20 mouse cellular contexts compared by ENCODE assay signal in the genomic region with DNA sequence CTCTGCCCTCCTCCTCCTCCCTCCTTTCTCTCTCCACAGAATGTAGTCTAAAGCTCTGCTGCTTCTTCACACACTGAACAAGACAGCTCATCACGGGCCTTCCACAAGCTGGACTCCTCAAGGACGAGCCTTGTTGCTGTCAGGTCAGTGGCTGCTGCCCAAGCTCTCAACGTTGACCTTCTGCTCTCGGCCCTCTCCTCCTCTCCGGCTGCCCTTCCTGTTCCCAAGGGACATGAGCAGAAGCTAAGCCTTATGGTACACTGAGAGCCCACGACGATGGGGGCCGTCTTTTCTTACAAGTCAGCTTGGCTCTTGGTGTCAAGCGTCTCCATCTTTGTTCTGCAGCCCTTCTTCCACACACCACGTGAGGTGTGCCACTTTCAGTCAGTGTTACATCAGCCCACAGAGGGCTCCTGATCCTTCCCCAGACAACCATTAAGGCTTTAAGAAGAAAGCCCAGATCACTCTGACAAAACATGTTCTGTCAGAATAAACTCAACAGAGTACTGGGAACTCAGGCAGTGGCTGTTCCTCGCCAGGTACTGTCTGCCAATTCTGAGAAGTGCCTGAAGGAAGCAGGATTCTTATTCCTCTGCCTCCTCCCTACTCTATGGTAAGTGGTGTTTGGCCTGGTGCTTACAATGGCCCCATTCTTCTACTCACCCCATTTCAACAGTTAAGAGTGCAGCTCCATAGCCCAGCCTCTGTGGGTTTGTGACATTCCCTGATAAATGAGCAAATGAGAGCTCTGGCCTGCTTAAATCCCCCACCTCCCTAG. TPM values are rescaled to one million over a fixed set of nuclear protein-coding genes. Genes with fewer than 3 reads are reported as not detected.
DNase-seq lines count a peak whose midpoint lies in the region; ATAC-seq and TF ChIP-seq lines count a peak whose summit lies in the region.
"Had no signal": no experiment of that assay in that cellular context is flagged by ENCODE, and none has a peak within 500 bp of the region (broad histone marks: within the 10 kb centered on the region; RNA-seq: fewer than 3 reads in every experiment).

No protein-coding gene starts in this region.

- H3K4me3 ChIP-seq in forebrain, postnatal 0 days (ENCODE audit: low read depth, low read length), result no peak overlapping the region
- H3K4me3 ChIP-seq in forebrain, embryonic 14.5 days (ENCODE audit: low read depth, low read length), result no peak overlapping the region
- H3K4me3 ChIP-seq in liver, embryonic 15.5 days (replicated peaks), result no peak overlapping the region
- no peak overlapping the region for H3K4me3 ChIP-seq in liver, embryonic 12.5 days
- H3K4me3 ChIP-seq: myocyte had no signal

- WGBS in forebrain, postnatal 0 days, result 77% methylated on average over 11 of the region's 11 CpGs
- WGBS in forebrain, embryonic 14.5 days, result 79% methylated on average over 11 of the region's 11 CpGs
- WGBS in liver, embryonic 15.5 days (ENCODE audit: insufficient replicate concordance), result 67% methylated on average over 11 of the region's 11 CpGs
- WGBS in liver, embryonic 12.5 days (ENCODE audit: insufficient replicate concordance), result 71% methylated on average over 11 of the region's 11 CpGs

- H3K9ac ChIP-seq in forebrain, postnatal 0 days, result no peak overlapping the region
- H3K9ac ChIP-seq in forebrain, embryonic 14.5 days (ENCODE audit: low read length), result no peak overlapping the region
- H3K9ac ChIP-seq in liver, embryonic 15.5 days, result no peak overlapping the region
- H3K9ac ChIP-seq in liver, embryonic 12.5 days, result no peak overlapping the region
- H3K9ac ChIP-seq: liver, embryonic 14.5 days had no signal

- no peak overlapping the region for H3K4me2 ChIP-seq in forebrain, postnatal 0 days (ENCODE audit: low read depth)
- no peak overlapping the region for H3K4me2 ChIP-seq in forebrain, embryonic 14.5 days (ENCODE audit: low read length)
- no peak overlapping the region for H3K4me2 ChIP-seq in liver, embryonic 15.5 days
- no peak overlapping the region for H3K4me2 ChIP-seq in liver, embryonic 12.5 days
- H3K4me2 ChIP-seq: midbrain, embryonic 11.5 days had no signal

- peak; percentile 40 for ATAC-seq in forebrain, postnatal 0 days
- ATAC-seq in forebrain, embryonic 14.5 days, result no peak
- no peak for ATAC-seq in liver, embryonic 15.5 days (ENCODE audit: insufficient read depth)
- no peak for ATAC-seq in liver, embryonic 12.5 days
- ATAC-seq: forebrain, embryonic 16.5 days; Patski had no signal

- no peaks in the 10 kb centered on the region for H3K27me3 ChIP-seq in forebrain, postnatal 0 days (ENCODE audit: insufficient read depth, low read length)
- no peaks in the 10 kb centered on the region for H3K27me3 ChIP-seq in forebrain, embryonic 14.5 days (replicated peaks; ENCODE audit: control insufficient read depth, insufficient read depth, low read length)
- H3K27me3 ChIP-seq in liver, embryonic 15.5 days, result no peaks in the 10 kb centered on the region
- H3K27me3 ChIP-seq in liver, embryonic 12.5 days (replicated peaks), result peaks cover 2% of the 10 kb centered on the region; the same call in 1 of the 2 replicates
- H3K27me3 ChIP-seq: Patski had no signal

- TF ChIP-seq CTCF in forebrain, postnatal 0 days (IDR thresholded peaks at IDR 0.05; ENCODE audit: low read depth), result no peak

- H3K4me1 ChIP-seq in forebrain, postnatal 0 days (ENCODE audit: insufficient read depth), result no peaks in the 10 kb centered on the region
- no peaks in the 10 kb centered on the region for H3K4me1 ChIP-seq in forebrain, embryonic 14.5 days (ENCODE audit: control insufficient read depth, insufficient read depth, low read length)
- peaks cover 46% of the 10 kb centered on the region for H3K4me1 ChIP-seq in liver, embryonic 15.5 days (replicated peaks)
- peaks cover 46% of the 10 kb centered on the region for H3K4me1 ChIP-seq in liver, embryonic 12.5 days

- no peaks in the 10 kb centered on the region for H3K9me3 ChIP-seq in forebrain, postnatal 0 days (ENCODE audit: low read length)
- no peaks in the 10 kb centered on the region for H3K9me3 ChIP-seq in forebrain, embryonic 14.5 days (replicated peaks; ENCODE audit: control insufficient read depth, low read length)
- no peaks in the 10 kb centered on the region for H3K9me3 ChIP-seq in liver, embryonic 15.5 days (replicated peaks)
- no peaks in the 10 kb centered on the region for H3K9me3 ChIP-seq in liver, embryonic 12.5 days (replicated peaks)

- no peak for DNase-seq in forebrain, postnatal 0 days
- no peak for DNase-seq in forebrain, embryonic 14.5 days (ENCODE audit: low spot score)
- DNase-seq in ovary, postnatal 36 days (ENCODE audit: low spot score), result peak; percentile 41
- DNase-seq in ovary, postnatal 14 days (ENCODE audit: low spot score), result no peak
- peak; percentile 45 for DNase-seq in testis, postnatal 14 days (ENCODE audit: low spot score)
- no peak for DNase-seq in gastrocnemius, adult 8-10 months (ENCODE audit: low spot score in 2 of 2)
- DNase-seq: cerebellum, adult 9-10 months; gastrocnemius, postnatal 25 days; kidney, adult 8-10 months; layer of hippocampus, postnatal 36 days; right cerebral cortex, postnatal 14 days; thymus, postnatal 4 days had no signal

- no peaks in the 10 kb centered on the region for H3K36me3 ChIP-seq in forebrain, postnatal 0 days (ENCODE audit: insufficient read depth)
- H3K36me3 ChIP-seq in forebrain, embryonic 14.5 days (ENCODE audit: control insufficient read depth, insufficient read depth, low read length), result no peaks in the 10 kb centered on the region
- no peaks in the 10 kb centered on the region for H3K36me3 ChIP-seq in liver, embryonic 15.5 days (replicated peaks)
- no peaks in the 10 kb centered on the region for H3K36me3 ChIP-seq in liver, embryonic 12.5 days

- H3K27ac ChIP-seq in forebrain, postnatal 0 days (ENCODE audit: low read depth, low read length), result no peak overlapping the region
- H3K27ac ChIP-seq in forebrain, embryonic 14.5 days (ENCODE audit: low read depth, low read length), result no peak overlapping the region
- 0 out of 2 replicates have a peak overlapping the region, but pooled peaks have one; percentile 4 for H3K27ac ChIP-seq in liver, embryonic 15.5 days (replicated peaks)
- H3K27ac ChIP-seq in liver, embryonic 12.5 days, result no peak overlapping the region
- H3K27ac ChIP-seq: liver, embryonic 14.5 days; stomach, postnatal 0 days had no signal

RNA-seq across cellular contexts. Expression of a gene that starts 15.6 kb away (rescaled TPM):
- total RNA-seq in forebrain, postnatal 0 days (2014; rRNA removed), result 32.7 and 35.5 TPM in 2 replicates
- polyA plus RNA-seq in forebrain, postnatal 0 days (2015; fragmentation: Nextera tagmentation; extraction: Ambion mirVana), result 35.5 and 36.2 TPM in 2 replicates
- polyA plus RNA-seq in forebrain, embryonic 14.5 days (2014; fragmentation: Nextera tagmentation; extraction: Ambion mirVana), result 49.4 and 58.5 TPM in 2 replicates
- polyA plus RNA-seq in liver, embryonic 15.5 days (2015; fragmentation: Nextera tagmentation; extraction: Ambion mirVana), result 154 and 163 TPM in 2 replicates
- 129 and 134 TPM in 2 replicates for polyA plus RNA-seq in liver, embryonic 12.5 days (2016; fragmentation: Nextera tagmentation; extraction: Ambion mirVana)
- 10 to 100 TPM; 42.1 to 59.5 (median 52.5) TPM for total RNA-seq in gastrocnemius, adult 8-10 months (2022)

Comparison
In these comparisons a context has a peak if more than half of its experiments do, and no peak if none do; other contexts are left out.
1. DNase-seq: peak in ovary, postnatal 36 days (single experiment) and testis, postnatal 14 days (single experiment); none in forebrain, postnatal 0 days (single experiment), forebrain, embryonic 14.5 days (single experiment), ovary, postnatal 14 days (single experiment) and gastrocnemius, adult 8-10 months (0 of 2).